Mouse (Mus musculus) liver, embryonic 13.5 days (tissue): ENCODE data around the gene Spred2. TPM values are rescaled to one million over a fixed set of nuclear protein-coding genes. Genes with fewer than 3 reads are reported as not detected.
"Not testable (repeated sequence)": the region's sequence is repeated elsewhere in the genome, so short reads cannot be mapped to it uniquely, and the experiment has no call there.

ENCODE experiments used
- ATAC-seq: fragments of 200-750 bp; cut with Nextera tagmentation; 2 replicates; pipeline ENCODE4 v1.8.0; 2017; ENCODE audit warnings: low read depth, mild to moderate bottlenecking, moderate number of reproducible peaks, moderate library complexity
- DNase-seq: peaks from one replicate; pipeline ENCODE4 v3.0.0; 2022
- H3K27ac ChIP-seq: fragments of 300-500 bp; sonication (generic); 2 replicates; pipeline ENCODE4 v1.5.1; 2015; ENCODE audit warnings: moderate library complexity, mild to moderate bottlenecking, inconsistent platforms
- H3K27me3 ChIP-seq: fragments of 300-500 bp; sonication (generic); 2 replicates; pipeline ENCODE4 v1.6.1; 2015; ENCODE audit warnings: mild to moderate bottlenecking, inconsistent platforms
- H3K36me3 ChIP-seq: fragments of 300-500 bp; sonication (generic); 2 replicates; pipeline ENCODE4 v1.6.1; 2015; ENCODE audit warnings: mild to moderate bottlenecking, inconsistent platforms
- H3K4me1 ChIP-seq: fragments of 300-500 bp; sonication (generic); replicated peaks from 2 replicates; pipeline ENCODE4 v1.6.1; 2015; ENCODE audit warnings: inconsistent platforms
- H3K4me2 ChIP-seq: fragments of 300-500 bp; sonication (generic); 2 replicates; pipeline ENCODE4 v1.6.1; 2015; ENCODE audit warnings: inconsistent platforms, mild to moderate bottlenecking, moderate library complexity
- H3K4me3 ChIP-seq: fragments of 300-500 bp; sonication (generic); replicated peaks from 2 replicates; pipeline ENCODE4 v1.5.1; 2015; ENCODE audit warnings: mild to moderate bottlenecking, inconsistent platforms
- H3K9ac ChIP-seq: fragments of 300-500 bp; sonication (generic); 2 replicates; pipeline ENCODE4 v1.6.1; 2015; ENCODE audit warnings: mild to moderate bottlenecking, inconsistent platforms
- H3K9me3 ChIP-seq: fragments of 300-500 bp; sonication (generic); replicated peaks from 2 replicates; pipeline ENCODE4 v1.6.1; 2016; ENCODE audit warnings: inconsistent platforms
- WGBS: fragments of 180-500 bp; shearing (Covaris S2); methylation state at CpG from one replicate; pipeline ENCODE4 v1.1.7; 2015; ENCODE audit not compliant: insufficient replicate concordance; 5-methylcytosine and 5-hydroxymethylcytosine counted together
- polyA plus RNA-seq: library from polyadenylated mRNA; unstranded; fragments of >200 nt; fragmentation: Nextera tagmentation; extraction: Ambion mirVana; gene quantifications from 2 replicates; pipeline ENCODE4 v1.2.1, GENCODE M21; 2015

Gene Spred2
- polyA plus RNA-seq, 1 experiment from 2014 or later: 2.3 TPM

DNA sequence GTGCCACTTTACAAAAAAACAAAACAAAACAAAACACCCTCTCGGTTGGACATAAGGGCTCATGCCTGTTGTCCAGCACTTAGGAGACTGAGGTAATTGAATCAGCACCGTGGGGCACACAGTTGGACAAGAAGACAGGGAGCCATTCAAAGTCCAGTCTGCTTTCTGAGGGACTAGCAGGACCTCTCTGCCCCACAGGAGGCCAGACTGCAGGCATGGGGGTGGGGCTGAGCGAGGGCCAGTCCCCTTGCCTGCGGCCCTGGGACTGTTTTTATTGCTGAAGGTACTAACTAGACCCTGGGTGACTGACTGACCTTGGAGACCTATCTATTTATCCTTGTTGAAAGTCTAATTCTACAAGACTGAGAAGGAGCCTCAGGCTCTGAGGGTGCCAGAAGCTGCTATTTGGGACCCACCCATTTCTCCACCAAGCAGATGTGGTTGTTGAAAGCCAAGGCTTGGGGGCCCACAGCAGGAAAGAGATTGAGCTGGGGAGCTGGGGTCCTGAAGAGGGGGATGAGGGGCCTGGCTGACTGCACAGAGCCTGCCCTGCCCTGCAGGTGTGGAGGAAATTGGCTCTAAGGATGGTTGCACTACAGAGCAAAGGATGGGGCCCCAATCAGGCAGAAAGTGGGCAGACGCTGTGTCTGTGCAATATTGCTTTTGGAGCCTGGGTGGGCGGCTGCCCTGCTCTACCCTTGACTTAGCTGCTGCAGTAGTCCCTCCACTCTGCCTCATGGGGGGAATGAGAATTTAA is 117.2 kb downstream of the Spred2 start:
- H3K4me2 ChIP-seq: no peak overlapping the region
- H3K36me3 ChIP-seq: no peaks in the 10 kb centered on the region
- H3K27me3 ChIP-seq: no peaks in the 10 kb centered on the region
- DNase-seq (no peak), ATAC-seq (no peak)
- no peaks in the 10 kb centered on the region for H3K9me3 ChIP-seq
- no peak overlapping the region for H3K27ac ChIP-seq
- no peak overlapping the region for H3K4me3 ChIP-seq
- H3K9ac ChIP-seq: no peak overlapping the region
- WGBS: 46% methylated on average over 6 of the region's 6 CpGs
- H3K4me1 ChIP-seq: peaks cover 32% of the 10 kb centered on the region

DNA sequence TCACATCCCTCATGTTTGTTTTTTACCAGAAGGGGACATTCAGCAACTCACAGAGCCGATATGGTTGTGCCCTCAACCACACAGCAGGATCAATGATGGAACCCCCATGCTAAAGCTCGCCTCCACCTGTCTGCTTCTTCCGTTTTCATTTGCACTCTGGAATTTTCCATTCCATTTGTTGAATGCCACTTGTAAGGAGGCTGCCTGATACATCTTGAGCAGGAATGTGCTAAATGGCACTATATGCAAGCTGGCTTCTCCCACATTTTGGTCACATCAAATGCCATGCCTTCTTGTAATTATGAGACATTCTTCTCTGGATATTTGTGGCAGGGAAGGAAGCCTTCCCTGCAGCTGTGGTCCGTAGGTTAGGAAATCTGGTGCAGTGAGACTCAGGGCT is 117.9 kb downstream of the Spred2 start:
- WGBS: 69% methylated on average over 4 of the region's 4 CpGs
- no peaks in the 10 kb centered on the region for H3K36me3 ChIP-seq
- H3K4me1 ChIP-seq: peaks cover 32% of the 10 kb centered on the region
- no peaks in the 10 kb centered on the region for H3K9me3 ChIP-seq
- no peak overlapping the region for H3K4me2 ChIP-seq
- no peak overlapping the region for H3K27ac ChIP-seq
- no peak for ATAC-seq
- no peak overlapping the region for H3K4me3 ChIP-seq
- DNase-seq: no peak
- no peaks in the 10 kb centered on the region for H3K27me3 ChIP-seq
- H3K9ac ChIP-seq: no peak overlapping the region

DNA sequence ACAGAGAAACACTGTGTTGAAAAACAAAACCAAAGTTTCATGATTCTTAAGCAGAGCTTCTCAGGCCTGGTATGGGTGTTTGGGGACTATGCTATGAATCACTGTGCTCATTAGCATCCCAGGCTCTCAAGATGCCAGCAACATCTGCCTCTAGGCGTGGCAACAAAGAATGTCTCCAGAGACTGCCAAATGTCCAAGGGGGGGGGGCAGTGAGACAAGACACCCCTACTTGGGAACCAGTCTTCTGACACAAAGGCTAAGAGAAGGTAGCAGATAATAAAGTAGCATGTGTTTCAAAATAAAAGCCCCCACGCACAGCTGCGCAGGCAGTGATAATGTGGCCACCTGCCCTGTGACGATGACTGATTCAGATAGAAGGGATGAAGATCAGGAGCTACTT is 119.1 kb downstream of the Spred2 start:
- Histone ChIP-seq H3K4me1 (peaks cover 30% of the 10 kb centered on the region), H3K27ac (no peak overlapping the region), H3K9ac (no peak overlapping the region), H3K4me2 (no peak overlapping the region), H3K9me3 (no peaks in the 10 kb centered on the region), H3K4me3 (no peak overlapping the region), H3K36me3 (no peaks in the 10 kb centered on the region), H3K27me3 (no peaks in the 10 kb centered on the region)
- 44% methylated on average over 4 of the region's 4 CpGs for WGBS
- ATAC-seq (peak; percentile 78), DNase-seq (peak; percentile 27)

DNA sequence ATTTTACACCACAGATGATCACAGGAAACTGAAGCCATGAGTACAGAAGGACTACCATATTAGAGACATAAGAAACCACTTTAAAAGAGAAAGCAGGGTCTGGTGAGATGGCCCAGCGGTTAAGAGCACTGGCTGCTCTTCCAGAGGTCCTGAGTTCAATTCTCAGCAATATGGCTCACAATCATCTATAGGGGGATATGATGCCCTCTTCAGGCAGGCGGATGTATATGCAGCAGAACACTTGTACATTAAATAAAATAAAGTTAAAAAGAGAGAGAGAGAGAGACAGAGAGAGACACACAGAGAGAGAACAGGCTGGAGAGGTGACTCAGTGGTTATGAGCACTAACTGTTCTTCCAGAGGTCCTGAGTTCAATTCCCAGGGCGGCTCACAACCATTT is 121.4 kb downstream of the Spred2 start:
- ATAC-seq (no peak), DNase-seq (no peak)
- 49% methylated on average over 3 of the region's 3 CpGs for WGBS
- H3K27me3 ChIP-seq: no peaks in the 10 kb centered on the region
- no peak overlapping the region for H3K4me3 ChIP-seq
- H3K27ac ChIP-seq: no peak overlapping the region
- H3K4me1 ChIP-seq: peaks cover 26% of the 10 kb centered on the region
- no peaks in the 10 kb centered on the region for H3K36me3 ChIP-seq
- H3K4me2 ChIP-seq: no peak overlapping the region
- no peak overlapping the region for H3K9ac ChIP-seq
- no peaks in the 10 kb centered on the region for H3K9me3 ChIP-seq

DNA sequence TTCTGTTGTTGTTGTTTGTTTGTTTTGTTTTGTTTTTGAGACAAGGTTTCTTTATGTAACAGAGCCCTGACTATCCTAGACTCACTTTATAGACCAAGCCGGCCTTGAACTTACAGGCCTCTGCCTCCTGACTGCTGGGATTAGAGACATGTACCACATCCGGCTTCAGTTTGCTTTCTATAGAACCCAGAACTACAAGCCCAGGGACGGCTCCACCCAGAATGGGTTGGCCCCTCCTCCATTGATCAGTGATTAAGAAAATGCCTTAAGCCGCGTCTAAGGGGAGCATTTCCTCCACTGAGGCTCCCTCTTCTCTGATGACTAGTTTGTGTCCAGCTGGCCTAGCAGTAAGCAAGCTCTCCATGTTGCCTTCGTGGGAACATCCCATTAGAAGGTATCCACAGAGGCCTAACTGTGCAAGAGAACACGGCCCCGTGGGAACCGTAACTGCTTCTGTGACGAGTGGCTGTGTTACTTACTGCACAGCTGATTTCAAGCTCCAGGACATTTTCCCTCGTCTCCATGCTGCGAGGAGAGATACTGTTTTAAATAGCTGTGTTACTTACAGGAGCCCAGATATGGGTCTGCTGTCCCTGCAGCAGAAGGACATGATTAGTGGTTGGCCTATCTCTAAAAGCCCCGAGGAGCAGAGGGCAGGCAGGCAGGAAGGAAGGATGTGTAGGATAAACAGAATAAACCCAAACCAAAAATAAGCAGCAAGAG is 128.8 kb downstream of the Spred2 start:
- H3K9ac ChIP-seq: no peak overlapping the region; the same call in 1 of the 2 replicates
- no peaks in the 10 kb centered on the region for H3K9me3 ChIP-seq
- peak overlapping the region; percentile 44 for H3K4me2 ChIP-seq
- 18% methylated on average over 13 of the region's 13 CpGs for WGBS
- H3K4me1 ChIP-seq: peaks cover 19% of the 10 kb centered on the region
- H3K36me3 ChIP-seq: peaks cover 22% of the 10 kb centered on the region
- H3K27ac ChIP-seq: peak overlapping the region; percentile 58; the same call in 1 of the 2 replicates
- peak; percentile 77 for ATAC-seq
- no peak overlapping the region for H3K4me3 ChIP-seq
- DNase-seq: peak; percentile 9
- H3K27me3 ChIP-seq: no peaks in the 10 kb centered on the region

DNA sequence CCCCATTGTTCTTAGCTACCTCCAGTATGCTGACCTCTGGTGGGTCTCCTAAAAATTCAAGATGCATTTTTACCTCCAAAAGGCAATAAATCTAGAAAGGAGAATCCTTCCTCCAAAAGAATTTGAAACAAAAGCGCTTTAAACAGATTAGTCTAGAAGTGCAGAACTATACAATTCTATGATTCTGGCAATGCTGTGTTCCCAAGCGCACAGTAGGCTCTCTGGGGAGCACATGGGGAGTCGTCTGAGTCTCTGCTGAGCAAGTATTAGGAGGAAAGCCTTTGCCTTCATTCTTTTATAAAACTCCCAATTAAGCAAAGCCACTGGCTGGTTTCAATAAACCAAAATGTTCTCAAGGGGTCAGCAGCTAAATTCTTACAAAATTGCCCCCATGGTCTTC is 129.8 kb downstream of the Spred2 start:
- DNase-seq (no peak), ATAC-seq (no peak)
- 78% methylated on average over 3 of the region's 3 CpGs for WGBS
- no peak overlapping the region for H3K27ac ChIP-seq
- H3K9me3 ChIP-seq: no peaks in the 10 kb centered on the region
- no peak overlapping the region for H3K4me3 ChIP-seq
- peaks cover 25% of the 10 kb centered on the region for H3K36me3 ChIP-seq
- no peak overlapping the region for H3K9ac ChIP-seq
- H3K4me2 ChIP-seq: no peak overlapping the region
- H3K4me1 ChIP-seq: peaks cover 19% of the 10 kb centered on the region
- no peaks in the 10 kb centered on the region for H3K27me3 ChIP-seq

DNA sequence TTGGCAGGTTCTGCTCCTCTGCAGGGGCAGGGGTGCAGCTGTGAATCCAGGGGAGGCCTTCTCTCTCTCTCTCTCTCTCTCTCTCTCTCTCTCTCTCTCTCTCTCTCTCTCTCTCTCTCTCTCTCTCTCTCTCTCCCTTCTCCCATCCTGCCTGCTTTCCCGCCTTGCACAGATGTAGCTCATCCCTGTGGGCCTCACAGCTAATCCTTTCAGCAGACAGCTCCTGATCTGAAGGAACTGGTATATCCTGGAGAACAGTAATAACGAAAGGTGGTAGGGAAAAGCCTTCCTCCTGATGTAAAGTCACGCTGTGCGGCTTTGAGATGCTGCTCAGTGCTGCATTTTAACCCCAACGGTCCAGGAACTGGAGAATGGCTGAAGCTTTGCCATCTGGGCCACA is 130.4 kb downstream of the Spred2 start:
- Histone ChIP-seq H3K36me3 (peaks cover 32% of the 10 kb centered on the region), H3K4me1 (peaks cover 19% of the 10 kb centered on the region), H3K4me3 (no peak overlapping the region), H3K27me3 (no peaks in the 10 kb centered on the region), H3K9me3 (no peaks in the 10 kb centered on the region), H3K9ac (no peak overlapping the region), H3K4me2 (no peak overlapping the region), H3K27ac (no peak overlapping the region)
- DNase-seq (no peak), ATAC-seq (no peak)
- 72% methylated on average over 5 of the region's 5 CpGs for WGBS

DNA sequence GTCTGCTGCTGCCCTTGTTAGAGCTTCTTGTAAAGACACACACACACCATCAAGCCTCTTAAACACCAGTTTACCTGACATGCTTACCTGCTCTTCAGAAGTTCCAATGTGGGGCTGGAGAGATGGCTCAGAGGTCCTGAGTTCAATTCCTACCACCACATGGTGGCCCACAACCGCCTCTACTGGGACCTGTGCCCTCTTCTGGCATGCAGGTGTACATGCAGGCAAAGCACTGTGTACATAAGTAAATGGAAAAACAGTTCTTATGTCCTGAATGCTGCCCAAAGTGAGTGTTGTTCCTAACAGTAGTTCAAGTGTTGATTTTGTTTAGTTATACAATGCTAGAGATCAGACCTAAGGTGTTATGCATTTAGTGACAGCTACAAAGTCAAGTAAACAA is 132.0 kb downstream of the Spred2 start:
- DNase-seq (no peak), ATAC-seq (no peak)
- Histone ChIP-seq H3K4me2 (no peak overlapping the region), H3K27me3 (no peaks in the 10 kb centered on the region), H3K27ac (no peak overlapping the region), H3K9ac (no peak overlapping the region), H3K4me3 (no peak overlapping the region), H3K36me3 (peaks cover 48% of the 10 kb centered on the region), H3K4me1 (peaks cover 19% of the 10 kb centered on the region), H3K9me3 (no peaks in the 10 kb centered on the region)
- WGBS: 66% methylated on average over 1 of the region's 1 CpGs

DNA sequence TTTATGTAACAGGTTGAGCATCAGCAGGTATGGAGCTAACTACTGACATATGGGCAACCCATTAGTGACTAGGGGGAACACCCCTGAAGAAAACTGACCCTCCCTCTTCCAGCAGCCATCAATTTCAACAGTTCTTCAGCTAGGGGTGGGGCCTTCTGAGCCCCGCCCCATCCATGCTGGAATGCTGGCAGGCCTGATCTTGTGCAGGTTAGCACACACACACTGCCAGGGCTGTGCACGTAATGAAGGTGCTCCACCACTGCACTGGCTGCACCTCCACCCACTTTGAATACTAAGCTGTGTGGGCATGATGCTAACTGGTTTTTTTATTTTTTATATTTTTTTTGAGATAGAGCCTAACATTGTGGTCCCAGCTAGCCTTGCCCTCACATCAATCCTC is 133.3 kb downstream of the Spred2 start:
- H3K4me2 ChIP-seq: no peak overlapping the region
- DNase-seq (no peak), ATAC-seq (no peak)
- 83% methylated on average over 2 of the region's 2 CpGs for WGBS
- no peaks in the 10 kb centered on the region for H3K27me3 ChIP-seq
- H3K4me3 ChIP-seq: no peak overlapping the region
- peaks cover 52% of the 10 kb centered on the region for H3K36me3 ChIP-seq
- H3K27ac ChIP-seq: no peak overlapping the region
- no peak overlapping the region for H3K9ac ChIP-seq
- H3K9me3 ChIP-seq: no peaks in the 10 kb centered on the region
- peaks cover 13% of the 10 kb centered on the region for H3K4me1 ChIP-seq

DNA sequence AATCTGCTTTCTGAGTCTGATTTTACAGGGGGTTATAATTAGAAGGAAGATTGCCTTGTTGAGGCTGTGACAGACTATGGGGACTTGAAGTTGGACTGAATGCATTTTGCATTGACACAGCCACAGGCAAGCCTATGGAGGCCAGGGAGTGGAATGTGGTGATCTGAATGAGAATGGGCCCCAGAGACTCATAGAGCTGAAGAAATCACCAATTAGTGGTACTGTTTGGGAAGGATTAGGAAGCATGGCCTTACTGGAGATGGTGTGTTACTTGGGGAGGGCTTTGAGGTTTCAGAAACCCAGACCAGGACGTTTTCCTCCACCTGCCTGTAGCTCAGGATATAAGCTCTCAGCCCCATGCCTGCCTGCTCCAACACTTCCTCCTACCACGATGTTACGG is 135.6 kb downstream of the Spred2 start:
- no peaks in the 10 kb centered on the region for H3K4me1 ChIP-seq
- H3K9me3 ChIP-seq: no peaks in the 10 kb centered on the region
- H3K4me3 ChIP-seq: no peak overlapping the region
- no peak overlapping the region for H3K27ac ChIP-seq
- H3K4me2 ChIP-seq: no peak overlapping the region
- ATAC-seq (no peak), DNase-seq (no peak)
- H3K36me3 ChIP-seq: peaks cover 69% of the 10 kb centered on the region
- WGBS: 77% methylated on average over 3 of the region's 3 CpGs
- H3K27me3 ChIP-seq: no peaks in the 10 kb centered on the region
- H3K9ac ChIP-seq: no peak overlapping the region

DNA sequence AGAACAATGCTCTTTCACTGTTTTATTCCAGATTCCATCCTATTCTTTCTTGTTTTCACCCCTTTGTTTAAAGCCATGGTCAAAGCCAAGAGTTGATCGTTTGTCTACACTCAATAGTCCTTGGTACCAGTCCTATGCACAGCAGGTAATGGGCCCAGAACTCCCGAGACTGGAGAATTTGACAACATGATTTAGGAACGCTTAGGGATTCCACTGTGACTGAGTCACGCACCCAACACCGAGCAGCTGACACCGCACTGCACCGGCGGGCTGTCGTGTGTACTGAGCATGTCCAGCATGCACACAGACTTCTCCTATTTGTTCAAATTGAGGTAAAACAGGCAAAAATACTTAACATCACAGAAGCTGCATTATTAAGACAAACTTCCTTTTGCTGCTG is 138.6 kb downstream of the Spred2 start:
- not testable (repeated sequence) for DNase-seq, H3K27ac ChIP-seq, H3K4me2 ChIP-seq, H3K4me3 ChIP-seq, ATAC-seq, H3K4me1 ChIP-seq, H3K9ac ChIP-seq, H3K9me3 ChIP-seq, H3K27me3 ChIP-seq
- 89% methylated on average over 9 of the region's 9 CpGs for WGBS
- peaks cover 74% of the 10 kb centered on the region for H3K36me3 ChIP-seq

DNA sequence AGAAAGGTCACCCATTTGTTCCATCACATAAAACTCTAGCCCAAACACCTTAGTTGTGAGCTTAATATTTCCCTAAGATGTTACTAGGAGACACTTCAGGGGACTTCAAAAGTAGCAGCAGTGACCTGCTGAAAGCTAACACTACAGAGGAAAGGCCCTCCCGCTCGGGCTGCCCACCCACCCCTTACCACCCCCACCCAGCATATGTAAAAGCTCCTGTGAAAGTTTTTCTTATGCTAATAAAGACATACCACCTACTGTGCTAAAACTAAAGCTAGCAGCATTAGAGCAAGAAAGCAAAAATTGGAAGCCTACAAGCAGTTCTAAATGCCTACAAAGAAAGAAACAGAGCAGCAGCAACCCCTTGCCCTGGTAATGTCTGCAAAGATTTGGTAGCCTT is 139.9 kb downstream of the Spred2 start:
- not testable (repeated sequence) for ATAC-seq, H3K27me3 ChIP-seq, H3K27ac ChIP-seq, H3K4me2 ChIP-seq, H3K9ac ChIP-seq, H3K4me3 ChIP-seq, H3K4me1 ChIP-seq, H3K9me3 ChIP-seq, DNase-seq
- WGBS: 83% methylated on average over 2 of the region's 2 CpGs
- H3K36me3 ChIP-seq: peaks cover 78% of the 10 kb centered on the region
